Mouse (Mus musculus) G1E (cell line): ENCODE results near the gene Abcc3. TPM values are rescaled to one million over a fixed set of nuclear protein-coding genes. Genes with fewer than 3 reads are reported as not detected.

Source experiments
- ATAC-seq: 2 replicates; pipeline ENCODE4 v1.8.0; 2016; ENCODE audit warnings: mild to moderate bottlenecking; ENCODE audit not compliant: insufficient number of reproducible peaks, poor library complexity, low FRiP score, severe bottlenecking; ENCODE audit errors: extremely low read depth
- DNase-seq: peaks from one replicate; pipeline ENCODE4 v3.0.0; 2012; ENCODE audit warnings: low spot score
- H3K27me3 ChIP-seq: 2 replicates; pipeline ENCODE4 v1.6.1; 2012; ENCODE audit warnings: mild to moderate bottlenecking, low read length, inconsistent platforms; ENCODE audit not compliant: insufficient read depth
- H3K36me3 ChIP-seq: replicated peaks from 2 replicates; pipeline ENCODE3; 2012; ENCODE audit warnings: mild to moderate bottlenecking, inconsistent platforms
- H3K4me1 ChIP-seq: 2 replicates; pipeline ENCODE4 v1.6.1; 2012; ENCODE audit warnings: low read depth, low read length, inconsistent platforms, mixed read lengths; ENCODE audit not compliant: insufficient read depth
- H3K4me3 ChIP-seq: 2 replicates; pipeline ENCODE4 v1.5.1; 2012; ENCODE audit warnings: low read depth, mild to moderate bottlenecking, inconsistent platforms, low read length, moderate library complexity, mixed read lengths
- H3K9me3 ChIP-seq: replicated peaks from 2 replicates; pipeline ENCODE4 v1.6.1; 2012; ENCODE audit warnings: inconsistent platforms
- CTCF ChIP-seq: IDR thresholded peaks from 2 replicates; pipeline ENCODE4 v1.5.1; 2012; ENCODE audit warnings: low read depth, low read length, inconsistent platforms, mixed read lengths
- GATA1 ChIP-seq: IDR thresholded peaks from 2 replicates; pipeline ENCODE4 v1.6.1; 2012; ENCODE audit warnings: borderline replicate concordance, low read length, inconsistent platforms, mixed read lengths
- GATA2 ChIP-seq: IDR thresholded peaks from 2 replicates; pipeline ENCODE4 v1.6.1; 2012; ENCODE audit warnings: low read depth, low read length, inconsistent platforms, borderline replicate concordance
- POLR2AphosphoS5 ChIP-seq: IDR thresholded peaks from 2 replicates; pipeline ENCODE4 v1.6.1; 2012; ENCODE audit warnings: low read depth, low read length, inconsistent platforms; ENCODE audit not compliant: insufficient replicate concordance
- TAL1 ChIP-seq: conservative IDR thresholded peaks from 2 replicates; pipeline ENCODE4 v1.6.1; 2012; ENCODE audit warnings: low read depth, low read length, inconsistent platforms, mixed read lengths
- polyA plus RNA-seq: library from polyadenylated mRNA; stranded (reverse); fragments of >175 nt; gene quantifications from 2 replicates; pipeline ENCODE4 v1.2.3, GENCODE M21; 2012
- total RNA-seq, 2 experiments: library from RNA; stranded (forward) in 1 of 2; stranded (reverse) in 1 of 2; fragments of 200-1000 nt in 1 of 2; fragments of >200 nt in 1 of 2; fragmentation: Nextera tagmentation in 1 of 2; gene quantifications; 2 replicates each; pipeline ENCODE4 v1.2.3; 2014 to 2017

The Abcc3 gene
- total and polyA plus RNA-seq, 3 experiments = 0.27 TPM; not detected in 2

GRCm38 (mm10) chr11:94425656-94426055, 32.9 kb upstream of the Abcc3 start:
- ATAC-seq = no peak
- DNase-seq = no peak
- Histone ChIP-seq H3K27me3 (peaks cover 35% of the 10 kb centered on the region), H3K4me1 (no peaks in the 10 kb centered on the region), H3K9me3 (no peaks in the 10 kb centered on the region), H3K36me3 (no peaks in the 10 kb centered on the region), H3K4me3 (no peak overlapping the region)
- TF ChIP-seq CTCF (no peak), TAL1 (no peak), GATA1 (no peak), POLR2AphosphoS5 (no peak), GATA2 (no peak)

GRCm38 (mm10) chr11:94425215-94425614, 32.4 kb upstream of the Abcc3 start:
- TF ChIP-seq POLR2AphosphoS5 = no peak
- no peak for TF ChIP-seq GATA1
- no peak for TF ChIP-seq TAL1
- TF ChIP-seq GATA2 = no peak
- TF ChIP-seq CTCF = no peak
- Histone ChIP-seq H3K4me3 (no peak overlapping the region), H3K4me1 (no peaks in the 10 kb centered on the region), H3K9me3 (no peaks in the 10 kb centered on the region), H3K36me3 (no peaks in the 10 kb centered on the region), H3K27me3 (peaks cover 35% of the 10 kb centered on the region)
- DNase-seq (no peak), ATAC-seq (no peak)

- H3K27me3 ChIP-seq = peaks cover 30% of the 10 kb centered on the region
- no peak for TF ChIP-seq GATA2
- TF ChIP-seq POLR2AphosphoS5 = no peak
- no peak for TF ChIP-seq CTCF
- no peak for TF ChIP-seq TAL1
- TF ChIP-seq GATA1 = no peak
Observed at GRCm38 (mm10) chr11:94424380-94424779, 31.6 kb upstream of the Abcc3 start.

GRCm38 (mm10) chr11:94423855-94424254, 31.1 kb upstream of the Abcc3 start:
- no peak overlapping the region for H3K4me3 ChIP-seq
- no peaks in the 10 kb centered on the region for H3K9me3 ChIP-seq
- TF ChIP-seq CTCF (no peak), GATA1 (no peak), GATA2 (no peak), POLR2AphosphoS5 (no peak), TAL1 (no peak)
- peaks cover 28% of the 10 kb centered on the region for H3K27me3 ChIP-seq
- H3K4me1 ChIP-seq = no peaks in the 10 kb centered on the region
- DNase-seq = no peak
- ATAC-seq = no peak
- H3K36me3 ChIP-seq = no peaks in the 10 kb centered on the region

More at GRCm38 (mm10) chr11:94424380-94424779, 31.6 kb upstream of the Abcc3 start:
- H3K4me1 ChIP-seq = no peaks in the 10 kb centered on the region
- H3K36me3 ChIP-seq = no peaks in the 10 kb centered on the region
- DNase-seq (no peak), ATAC-seq (no peak)
- no peaks in the 10 kb centered on the region for H3K9me3 ChIP-seq
- H3K4me3 ChIP-seq = no peak overlapping the region

GRCm38 (mm10) chr11:94420991-94421390, 28.2 kb upstream of the Abcc3 start:
- Histone ChIP-seq H3K4me1 (no peaks in the 10 kb centered on the region), H3K9me3 (no peaks in the 10 kb centered on the region), H3K36me3 (no peaks in the 10 kb centered on the region), H3K27me3 (peaks cover 28% of the 10 kb centered on the region), H3K4me3 (no peak overlapping the region)
- ATAC-seq = no peak
- DNase-seq = no peak
- no peak for TF ChIP-seq POLR2AphosphoS5
- no peak for TF ChIP-seq TAL1
- TF ChIP-seq CTCF = no peak
- TF ChIP-seq GATA1 = no peak
- no peak for TF ChIP-seq GATA2

GRCm38 (mm10) chr11:94420325-94420724, 27.5 kb upstream of the Abcc3 start:
- ATAC-seq (no peak), DNase-seq (no peak)
- H3K27me3 ChIP-seq = peaks cover 33% of the 10 kb centered on the region
- no peaks in the 10 kb centered on the region for H3K9me3 ChIP-seq
- no peak for TF ChIP-seq TAL1
- no peak for TF ChIP-seq GATA2
- no peak for TF ChIP-seq GATA1
- no peak for TF ChIP-seq CTCF
- TF ChIP-seq POLR2AphosphoS5 = no peak
- no peaks in the 10 kb centered on the region for H3K4me1 ChIP-seq
- H3K36me3 ChIP-seq = no peaks in the 10 kb centered on the region
- H3K4me3 ChIP-seq = no peak overlapping the region
